Mouse (Mus musculus) pancreas, adult 10 weeks (tissue): ENCODE results near the gene Olfr715. TPM values are rescaled to one million over a fixed set of nuclear protein-coding genes. Genes with fewer than 3 reads are reported as not detected.

ENCODE experiments used
- polyA plus RNA-seq: library from polyadenylated mRNA; stranded (reverse); fragments of 350-450 nt; fragmentation: Illumina TruSeq; extraction: RNeasy Lipid Tissue Mini Kit (QIAGEN cat#74804); gene quantifications from one replicate; pipeline ENCODE4 v1.2.3, GENCODE M21; 2015; ENCODE audit warnings: low read depth, low replicate concordance; ENCODE audit not compliant: insufficient read depth

Gene Olfr715
- not detected for polyA plus RNA-seq

GRCm38 (mm10) chr7:107130983-107131382, at the start of gene Olfr715:
Olfr715 (minus strand) TSS chr7:107131083.

GRCm38 (mm10) chr7:107166690-107167089, 35.8 kb upstream of the Olfr715 start, which contains the start of gene Nlrp14:
Nlrp14 (plus strand) TSS chr7:107166990.

GRCm38 (mm10) chr7:107138027-107138426, 7.1 kb upstream of the Olfr715 start, which contains the start of gene Olfr716:
Olfr716 (plus strand) TSS chr7:107138327.

GRCm38 (mm10) chr7:107110269-107110668, 20.6 kb downstream of the Olfr715 start, which contains the start of gene Olfr715b:
Olfr715b (minus strand) TSS chr7:107110369.

GRCm38 (mm10) chr7:107092920-107093319, 38.0 kb downstream of the Olfr715 start, which contains the start of gene Olfr17:
Olfr17 (plus strand) TSS chr7:107093220.

Other genes with a start within 250 kb of the Olfr715 start
- not detected for gene Olfr706, start 242.9 kb downstream of the Olfr715 start, polyA plus RNA-seq
- gene Olfr707, start 229.8 kb downstream of the Olfr715 start, polyA plus RNA-seq = not detected
- not detected for gene Olfr1532-ps1, start 223.1 kb downstream of the Olfr715 start, polyA plus RNA-seq
- gene Olfr709-ps1, start 198.9 kb downstream of the Olfr715 start, polyA plus RNA-seq = not detected
- not detected for gene Olfr710, start 182.8 kb downstream of the Olfr715 start, polyA plus RNA-seq
- not detected for gene Olfr6, start 167.1 kb downstream of the Olfr715 start, polyA plus RNA-seq
- not detected for gene Olfr711, start 155.6 kb downstream of the Olfr715 start, polyA plus RNA-seq
- not detected for gene Olfr2, start 125.0 kb downstream of the Olfr715 start, polyA plus RNA-seq
- gene Olfr713, start 99.9 kb downstream of the Olfr715 start, polyA plus RNA-seq = not detected
- not detected for gene Olfr714, start 60.1 kb downstream of the Olfr715 start, polyA plus RNA-seq
- gene Olfr17, start 37.9 kb downstream of the Olfr715 start, polyA plus RNA-seq = not detected
- not detected for gene Olfr715b, start 20.7 kb downstream of the Olfr715 start, polyA plus RNA-seq
- not detected for gene Olfr716, start 7.2 kb upstream of the Olfr715 start, polyA plus RNA-seq
- not detected for gene Nlrp14, start 35.9 kb upstream of the Olfr715 start, polyA plus RNA-seq
- not detected for gene Rbmxl2, start 78.4 kb upstream of the Olfr715 start, polyA plus RNA-seq
- gene Syt9, start 239.6 kb upstream of the Olfr715 start, polyA plus RNA-seq = 1.3 TPM